Mouse (Mus musculus) spleen, postnatal 36 days (tissue): ENCODE data around the gene Metrnl.
"Not testable (repeated sequence)": the region's sequence is repeated elsewhere in the genome, so short reads cannot be mapped to it uniquely, and the experiment has no call there.

ENCODE experiments used
- DNase-seq, 2 experiments: peaks; one replicate each; pipeline ENCODE4 v3.0.0; 2022; ENCODE audit warnings: low spot score in 2 of 2, mixed read lengths in 1 of 2

Gene Metrnl

GRCm38 (mm10) chr11:121701244-121701643 lies at the start of gene Metrnl:
TSS of gene Metrnl (plus strand) at chr11:121701544.
- DNase-seq: no peak

GRCm38 (mm10) chr11:121651556-121651955 lies 49.8 kb upstream of the Metrnl start:
- no peak for DNase-seq

- no peak for DNase-seq
Observed at GRCm38 (mm10) chr11:121651983-121652382, 49.4 kb upstream of the Metrnl start.

GRCm38 (mm10) chr11:121652547-121653305 lies 48.6 kb upstream of the Metrnl start:
- DNase-seq: peak; percentile 40 to 48

GRCm38 (mm10) chr11:121653631-121654030 lies 47.7 kb upstream of the Metrnl start:
- DNase-seq: no peak

GRCm38 (mm10) chr11:121654406-121654945 lies 46.9 kb upstream of the Metrnl start:
- DNase-seq: no peak

- no peak for DNase-seq
Observed at GRCm38 (mm10) chr11:121655166-121655806, 46.1 kb upstream of the Metrnl start.

- DNase-seq: no peak
Observed at GRCm38 (mm10) chr11:121655807-121656511, 45.4 kb upstream of the Metrnl start.

- no peak for DNase-seq
Observed at GRCm38 (mm10) chr11:121658151-121658550, 43.2 kb upstream of the Metrnl start.

- not testable (repeated sequence) for DNase-seq
Observed at GRCm38 (mm10) chr11:121660604-121661003, 40.7 kb upstream of the Metrnl start.

- DNase-seq: no peak
Observed at GRCm38 (mm10) chr11:121661116-121661515, 40.2 kb upstream of the Metrnl start.

- DNase-seq: no peak
Observed at GRCm38 (mm10) chr11:121667541-121667940, 33.8 kb upstream of the Metrnl start.

- no peak for DNase-seq
Observed at GRCm38 (mm10) chr11:121668776-121669175, 32.6 kb upstream of the Metrnl start.

GRCm38 (mm10) chr11:121670926-121671325 lies 30.4 kb upstream of the Metrnl start:
- no peak for DNase-seq

- DNase-seq: no peak
Observed at GRCm38 (mm10) chr11:121672312-121672989, 28.9 kb upstream of the Metrnl start.

- DNase-seq: peak; percentile 99
Observed at GRCm38 (mm10) chr11:121672990-121673572, 28.3 kb upstream of the Metrnl start, which contains the start of gene B3gntl1. TSS of gene B3gntl1 (minus strand) at chr11:121673153.

- DNase-seq: no peak
Observed at GRCm38 (mm10) chr11:121673629-121674028, 27.7 kb upstream of the Metrnl start.

- DNase-seq: no peak
Observed at GRCm38 (mm10) chr11:121676836-121677235, 24.5 kb upstream of the Metrnl start.

- no peak for DNase-seq
Observed at GRCm38 (mm10) chr11:121679581-121679980, 21.8 kb upstream of the Metrnl start.

- DNase-seq: peak in 1 of 2 experiments; percentile 24
Observed at GRCm38 (mm10) chr11:121680750-121681149, 20.6 kb upstream of the Metrnl start.

- DNase-seq: no peak
Observed at GRCm38 (mm10) chr11:121683243-121683642, 18.1 kb upstream of the Metrnl start.
